Mouse (Mus musculus) urinary bladder, adult 18-20 months (tissue): Measurements from ENCODE around the gene Ccdc141.
"Not testable (repeated sequence)": the region's sequence is repeated elsewhere in the genome, so short reads cannot be mapped to it uniquely, and the experiment has no call there.

ENCODE experiments used
- DNase-seq, 2 experiments: peaks; one replicate each; pipeline ENCODE4 v3.0.0; 2022; ENCODE audit warnings: low spot score in 2 of 2, mixed read lengths in 2 of 2

Ccdc141 gene

GRCm38 (mm10) chr2:77059596-77059995, 110.8 kb downstream of the Ccdc141 start:
- no peak for DNase-seq

- no peak for DNase-seq
These were observed 114.1 kb downstream of the Ccdc141 start for GRCm38 (mm10) chr2:77056367-77056766.

GRCm38 (mm10) chr2:77042912-77043311, 127.5 kb downstream of the Ccdc141 start:
- DNase-seq: no peak

- no peak for DNase-seq
These were observed 130.8 kb downstream of the Ccdc141 start for GRCm38 (mm10) chr2:77039683-77040082.

- DNase-seq: no peak
These were observed 131.2 kb downstream of the Ccdc141 start for GRCm38 (mm10) chr2:77039281-77039680.

GRCm38 (mm10) chr2:77037211-77037610, 133.2 kb downstream of the Ccdc141 start:
- DNase-seq: no peak

GRCm38 (mm10) chr2:77034112-77034511, 136.3 kb downstream of the Ccdc141 start:
- DNase-seq: no peak

- no peak for DNase-seq
These were observed 136.9 kb downstream of the Ccdc141 start for GRCm38 (mm10) chr2:77033322-77034060.

- DNase-seq: no peak
These were observed 149.8 kb downstream of the Ccdc141 start for GRCm38 (mm10) chr2:77020649-77021048.

- no peak for DNase-seq
These were observed 152.7 kb downstream of the Ccdc141 start for GRCm38 (mm10) chr2:77017735-77018134.

- not testable (repeated sequence) for DNase-seq
These were observed 157.0 kb downstream of the Ccdc141 start for GRCm38 (mm10) chr2:77013449-77013848.

GRCm38 (mm10) chr2:77011981-77012380, 158.5 kb downstream of the Ccdc141 start:
- DNase-seq: no peak

GRCm38 (mm10) chr2:77007015-77007414, 163.4 kb downstream of the Ccdc141 start:
- DNase-seq: no peak

- DNase-seq: no peak
These were observed 167.3 kb downstream of the Ccdc141 start for GRCm38 (mm10) chr2:77003148-77003547.

GRCm38 (mm10) chr2:76998351-76998750, 172.1 kb downstream of the Ccdc141 start:
- DNase-seq: no peak

- DNase-seq: no peak
These were observed 177.8 kb downstream of the Ccdc141 start for GRCm38 (mm10) chr2:76992493-76993201.

GRCm38 (mm10) chr2:76987317-76987716, 183.1 kb downstream of the Ccdc141 start:
- DNase-seq: no peak

- no peak for DNase-seq
These were observed 186.1 kb downstream of the Ccdc141 start for GRCm38 (mm10) chr2:76984384-76984783.

- no peak for DNase-seq
These were observed 186.8 kb downstream of the Ccdc141 start for GRCm38 (mm10) chr2:76983601-76984000.

GRCm38 (mm10) chr2:76982391-76983145, 187.9 kb downstream of the Ccdc141 start, which contains the start of gene Ttn:
Ttn (minus strand) TSS chr2:76982547.
- no peak for DNase-seq

GRCm38 (mm10) chr2:76981717-76982116, 188.7 kb downstream of the Ccdc141 start:
- DNase-seq: no peak

GRCm38 (mm10) chr2:76980146-76980545, 190.3 kb downstream of the Ccdc141 start:
- DNase-seq: no peak
